Mouse (Mus musculus): ENCODE measurements around the gene Tbc1d10a. TPM values are rescaled to one million over a fixed set of nuclear protein-coding genes. Genes with fewer than 3 reads are reported as not detected.

Tbc1d10a gene
- polyA plus RNA-seq, 1 experiment from 2014 or later: 15.6 TPM

DNA sequence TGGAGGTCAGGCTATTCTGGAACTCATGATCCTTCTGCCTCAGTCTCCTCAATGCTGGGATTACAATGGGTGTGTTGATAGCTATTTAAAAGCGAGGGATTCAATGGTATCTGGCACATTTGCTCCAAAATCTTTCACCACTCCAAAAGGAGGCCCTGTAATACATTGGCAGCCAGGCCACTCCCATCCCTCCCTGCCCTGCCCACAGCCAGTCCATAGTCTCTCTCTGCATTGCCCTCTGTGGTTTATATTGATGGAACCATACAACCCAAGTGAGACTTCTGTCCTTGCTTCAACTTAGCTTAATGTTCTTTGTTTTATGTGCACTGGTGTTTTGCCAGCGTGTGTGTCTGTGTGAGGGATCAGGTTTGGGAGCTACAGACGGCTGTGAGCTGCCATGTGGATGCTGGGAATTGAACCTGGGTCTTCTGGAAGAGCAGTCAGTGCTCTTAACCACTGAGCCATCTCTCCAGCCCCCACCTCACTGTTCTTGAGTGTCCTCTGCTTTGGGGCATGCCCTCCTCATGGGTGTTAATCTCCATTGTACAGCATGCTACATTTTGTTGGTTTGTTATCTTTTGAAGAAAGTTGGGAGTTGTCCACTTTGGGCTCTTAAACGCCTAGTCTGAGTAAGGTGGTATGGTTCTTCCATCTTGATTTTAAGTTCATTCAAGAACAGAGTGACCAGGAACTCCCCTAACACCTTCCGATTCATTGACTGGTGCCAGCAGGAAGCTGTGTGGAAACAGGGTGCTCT lies 40.2 kb downstream of the Tbc1d10a start:
- Histone ChIP-seq H3K9ac (no peak overlapping the region), H3K4me3 (no peak overlapping the region), H3K4me2 (no peak overlapping the region), H3K27me3 (replicated peaks) (peaks cover 5% of the 10 kb centered on the region; the same call in 1 of the 2 replicates), H3K4me1 (replicated peaks) (peaks cover 10% of the 10 kb centered on the region), H3K27ac (ENCODE audit: poor library complexity, severe bottlenecking) (no peak overlapping the region), H3K36me3 (no peaks in the 10 kb centered on the region), H3K9me3 (replicated peaks) (no peaks in the 10 kb centered on the region)
- no peak for ATAC-seq (ENCODE audit: insufficient number of reproducible peaks, low FRiP score)
- WGBS: 72% methylated on average over 5 of the region's 5 CpGs

- peaks cover 9% of the 10 kb centered on the region for H3K4me1 ChIP-seq (replicated peaks)
- H3K4me3 ChIP-seq: no peak overlapping the region
- no peaks in the 10 kb centered on the region for H3K9me3 ChIP-seq (replicated peaks)
- WGBS: 40% methylated on average over 8 of the region's 8 CpGs
- H3K4me2 ChIP-seq: no peak overlapping the region
- no peak overlapping the region for H3K27ac ChIP-seq (ENCODE audit: poor library complexity, severe bottlenecking)
- H3K27me3 ChIP-seq (replicated peaks): 0 out of 2 replicates have a peak, but pooled peaks cover 3% of the 10 kb centered on the region
- no peak for ATAC-seq (ENCODE audit: insufficient number of reproducible peaks, low FRiP score)
- no peaks in the 10 kb centered on the region for H3K36me3 ChIP-seq
- H3K9ac ChIP-seq: no peak overlapping the region
Observed at GRCm38 (mm10) chr11:4228463-4228862, 41.9 kb downstream of the Tbc1d10a start.

- Histone ChIP-seq H3K4me1 (replicated peaks) (peaks cover 5% of the 10 kb centered on the region; the same call in 1 of the 2 replicates), H3K36me3 (no peaks in the 10 kb centered on the region), H3K4me3 (no peak overlapping the region), H3K4me2 (no peak overlapping the region), H3K27ac (ENCODE audit: poor library complexity, severe bottlenecking) (no peak overlapping the region), H3K27me3 (replicated peaks) (0 out of 2 replicates have a peak, but pooled peaks cover 3% of the 10 kb centered on the region), H3K9ac (no peak overlapping the region), H3K9me3 (replicated peaks) (no peaks in the 10 kb centered on the region)
- WGBS: 52% methylated on average over 4 of the region's 4 CpGs
- ATAC-seq (ENCODE audit: insufficient number of reproducible peaks, low FRiP score): no peak
Observed at GRCm38 (mm10) chr11:4229841-4230240, 43.3 kb downstream of the Tbc1d10a start.

DNA sequence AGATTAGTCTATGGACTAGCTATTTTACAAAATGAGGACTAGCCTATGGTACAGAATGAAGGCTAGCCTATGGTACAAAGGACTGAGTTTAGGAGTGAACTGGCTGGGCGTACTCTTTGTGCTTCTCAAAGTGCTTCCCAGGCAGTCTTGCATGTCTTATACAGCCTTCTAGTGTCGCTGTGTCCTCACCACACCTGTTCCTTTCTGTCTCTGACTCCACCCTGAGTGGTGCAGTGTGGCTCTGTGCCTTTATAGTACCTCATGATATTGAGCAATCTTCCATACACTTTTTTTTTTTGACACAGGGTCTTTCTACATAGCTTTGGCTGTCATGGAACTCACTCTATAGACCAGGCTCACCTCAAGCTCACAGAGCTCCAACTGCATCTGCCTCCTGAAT lies 44.8 kb downstream of the Tbc1d10a start:
- H3K4me1 ChIP-seq (replicated peaks): peaks cover 12% of the 10 kb centered on the region
- ATAC-seq (ENCODE audit: insufficient number of reproducible peaks, low FRiP score): no peak
- no peak overlapping the region for H3K4me3 ChIP-seq
- H3K27ac ChIP-seq (ENCODE audit: poor library complexity, severe bottlenecking): no peak overlapping the region
- no peak overlapping the region for H3K9ac ChIP-seq
- H3K4me2 ChIP-seq: no peak overlapping the region
- H3K9me3 ChIP-seq (replicated peaks): no peaks in the 10 kb centered on the region
- 0 out of 2 replicates have a peak, but pooled peaks cover 3% of the 10 kb centered on the region for H3K27me3 ChIP-seq (replicated peaks)
- no peaks in the 10 kb centered on the region for H3K36me3 ChIP-seq
- WGBS: 89% methylated on average over 2 of the region's 2 CpGs

- H3K27ac ChIP-seq (ENCODE audit: poor library complexity, severe bottlenecking): no peak overlapping the region
- peak; percentile 58; the same call in 1 of the 2 replicates for ATAC-seq (ENCODE audit: insufficient number of reproducible peaks, low FRiP score)
Observed at GRCm38 (mm10) chr11:4232644-4233043, 46.1 kb downstream of the Tbc1d10a start.

GRCm38 (mm10) chr11:4235052-4235655 lies 48.6 kb downstream of the Tbc1d10a start:
- WGBS: 82% methylated on average over 6 of the region's 6 CpGs
- no peak overlapping the region for H3K27ac ChIP-seq (ENCODE audit: poor library complexity, severe bottlenecking)
- no peaks in the 10 kb centered on the region for H3K27me3 ChIP-seq (replicated peaks)
- peaks cover 5% of the 10 kb centered on the region; the same call in 1 of the 2 replicates for H3K9me3 ChIP-seq (replicated peaks)
- H3K36me3 ChIP-seq: no peaks in the 10 kb centered on the region
- no peak; the same call in 1 of the 2 replicates for ATAC-seq (ENCODE audit: insufficient number of reproducible peaks, low FRiP score)
- H3K4me1 ChIP-seq (replicated peaks): peaks cover 9% of the 10 kb centered on the region
- H3K4me3 ChIP-seq: no peak overlapping the region
- H3K9ac ChIP-seq: no peak overlapping the region
- H3K4me2 ChIP-seq: no peak overlapping the region

More at GRCm38 (mm10) chr11:4232644-4233043, 46.1 kb downstream of the Tbc1d10a start:
- Histone ChIP-seq H3K4me3 (no peak overlapping the region), H3K27me3 (replicated peaks) (0 out of 2 replicates have a peak, but pooled peaks cover 1% of the 10 kb centered on the region), H3K9ac (no peak overlapping the region), H3K36me3 (no peaks in the 10 kb centered on the region), H3K9me3 (replicated peaks) (no peaks in the 10 kb centered on the region), H3K4me2 (no peak overlapping the region), H3K4me1 (replicated peaks) (peaks cover 12% of the 10 kb centered on the region)
- WGBS: 38% methylated on average over 12 of the region's 12 CpGs

GRCm38 (mm10) chr11:4235665-4236545 lies 49.3 kb downstream of the Tbc1d10a start, which contains the start of gene Osm:
Gene Osm, plus strand, starts transcription at chr11:4236420.
- Histone ChIP-seq H3K9me3 (replicated peaks) (peaks cover 5% of the 10 kb centered on the region; the same call in 1 of the 2 replicates), H3K27me3 (replicated peaks) (no peaks in the 10 kb centered on the region), H3K9ac (no peak within 1 kb of the TSS), H3K36me3 (no peaks in the 10 kb centered on the region), H3K27ac (ENCODE audit: poor library complexity, severe bottlenecking) (no peak within 1 kb of the TSS), H3K4me1 (replicated peaks) (peaks cover 9% of the 10 kb centered on the region), H3K4me2 (no peak within 1 kb of the TSS), H3K4me3 (no peak within 1 kb of the TSS)
- no peak for ATAC-seq (ENCODE audit: insufficient number of reproducible peaks, low FRiP score)
- 66% methylated on average over 16 of the region's 16 CpGs for WGBS

- H3K27ac ChIP-seq (ENCODE audit: poor library complexity, severe bottlenecking): no peak overlapping the region
- H3K4me1 ChIP-seq (replicated peaks): peaks cover 9% of the 10 kb centered on the region
- H3K27me3 ChIP-seq (replicated peaks): no peaks in the 10 kb centered on the region
- H3K4me2 ChIP-seq: no peak overlapping the region
- ATAC-seq (ENCODE audit: insufficient number of reproducible peaks, low FRiP score): no peak
- H3K36me3 ChIP-seq: no peaks in the 10 kb centered on the region
- WGBS: 87% methylated on average over 21 of the region's 21 CpGs
- peaks cover 5% of the 10 kb centered on the region; the same call in 1 of the 2 replicates for H3K9me3 ChIP-seq (replicated peaks)
- no peak overlapping the region for H3K4me3 ChIP-seq
- no peak overlapping the region for H3K9ac ChIP-seq
Observed at GRCm38 (mm10) chr11:4236546-4237067, 50.0 kb downstream of the Tbc1d10a start.

DNA sequence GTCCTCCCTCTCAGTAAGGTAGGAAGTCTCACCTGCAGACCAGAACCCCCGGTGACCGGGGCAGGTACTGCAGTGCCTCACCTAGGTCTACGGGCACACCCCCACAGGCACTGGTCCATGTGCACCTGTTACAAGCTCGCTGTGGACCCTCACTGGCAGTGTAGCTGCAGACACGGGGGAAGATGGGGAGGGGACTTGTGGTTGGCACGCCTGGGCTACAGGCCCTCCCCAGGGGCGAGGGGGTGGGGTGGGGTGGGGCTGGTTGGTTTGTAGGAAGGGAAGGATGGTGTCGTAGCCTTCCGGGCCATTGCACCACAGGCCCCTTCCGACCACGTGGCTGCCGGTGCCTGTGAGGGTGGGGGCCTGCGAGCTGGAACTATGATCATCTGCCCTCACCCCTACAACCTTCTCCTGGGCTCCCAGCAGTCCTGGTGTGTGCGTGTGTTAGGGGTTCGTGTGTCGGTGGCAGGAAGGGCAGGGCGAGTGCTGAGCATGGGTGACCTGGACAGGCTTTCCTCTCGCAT lies 50.9 kb downstream of the Tbc1d10a start:
- Histone ChIP-seq H3K4me1 (replicated peaks) (peaks cover 8% of the 10 kb centered on the region), H3K36me3 (no peaks in the 10 kb centered on the region), H3K9me3 (replicated peaks) (peaks cover 5% of the 10 kb centered on the region; the same call in 1 of the 2 replicates), H3K27me3 (replicated peaks) (no peaks in the 10 kb centered on the region), H3K27ac (ENCODE audit: poor library complexity, severe bottlenecking) (no peak overlapping the region), H3K9ac (no peak overlapping the region), H3K4me2 (no peak overlapping the region), H3K4me3 (no peak overlapping the region)
- WGBS: 76% methylated on average over 18 of the region's 18 CpGs
- ATAC-seq (ENCODE audit: insufficient number of reproducible peaks, low FRiP score): no peak

DNA sequence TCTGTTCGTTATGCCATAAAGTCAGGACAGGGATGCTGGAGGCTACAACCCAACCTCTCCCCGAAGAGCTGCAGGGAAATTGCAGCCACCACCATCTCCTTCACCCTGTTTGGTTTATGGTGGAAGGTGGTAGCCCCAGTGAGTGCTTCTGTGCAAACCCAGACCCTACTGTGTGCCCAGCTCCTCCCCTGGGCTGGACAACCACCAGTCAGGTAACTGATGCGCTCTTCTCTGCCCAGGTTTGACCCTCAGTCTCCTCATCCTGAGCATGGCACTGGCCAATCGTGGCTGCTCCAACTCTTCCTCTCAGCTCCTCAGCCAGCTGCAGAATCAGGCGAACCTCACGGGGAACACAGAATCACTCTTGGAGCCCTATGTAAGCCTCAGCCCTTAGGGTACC lies 51.6 kb downstream of the Tbc1d10a start:
- peaks cover 5% of the 10 kb centered on the region; the same call in 1 of the 2 replicates for H3K9me3 ChIP-seq (replicated peaks)
- no peak overlapping the region for H3K9ac ChIP-seq
- no peak overlapping the region for H3K4me3 ChIP-seq
- WGBS: 81% methylated on average over 6 of the region's 6 CpGs
- H3K27me3 ChIP-seq (replicated peaks): no peaks in the 10 kb centered on the region
- ATAC-seq (ENCODE audit: insufficient number of reproducible peaks, low FRiP score): no peak
- H3K36me3 ChIP-seq: no peaks in the 10 kb centered on the region
- H3K4me2 ChIP-seq: no peak overlapping the region
- H3K27ac ChIP-seq (ENCODE audit: poor library complexity, severe bottlenecking): no peak overlapping the region
- H3K4me1 ChIP-seq (replicated peaks): peaks cover 7% of the 10 kb centered on the region; the same call in 1 of the 2 replicates

Measured in heart, embryonic 12.5 days (tissue).